Mouse (Mus musculus): Measurements from ENCODE around the gene Ldhb. TPM values are rescaled to one million over a fixed set of nuclear protein-coding genes. Genes with fewer than 3 reads are reported as not detected.

Gene Ldhb
- total RNA-seq, 2 experiments from 2014 or later, result 10.1 TPM; not detected in 1

DNA sequence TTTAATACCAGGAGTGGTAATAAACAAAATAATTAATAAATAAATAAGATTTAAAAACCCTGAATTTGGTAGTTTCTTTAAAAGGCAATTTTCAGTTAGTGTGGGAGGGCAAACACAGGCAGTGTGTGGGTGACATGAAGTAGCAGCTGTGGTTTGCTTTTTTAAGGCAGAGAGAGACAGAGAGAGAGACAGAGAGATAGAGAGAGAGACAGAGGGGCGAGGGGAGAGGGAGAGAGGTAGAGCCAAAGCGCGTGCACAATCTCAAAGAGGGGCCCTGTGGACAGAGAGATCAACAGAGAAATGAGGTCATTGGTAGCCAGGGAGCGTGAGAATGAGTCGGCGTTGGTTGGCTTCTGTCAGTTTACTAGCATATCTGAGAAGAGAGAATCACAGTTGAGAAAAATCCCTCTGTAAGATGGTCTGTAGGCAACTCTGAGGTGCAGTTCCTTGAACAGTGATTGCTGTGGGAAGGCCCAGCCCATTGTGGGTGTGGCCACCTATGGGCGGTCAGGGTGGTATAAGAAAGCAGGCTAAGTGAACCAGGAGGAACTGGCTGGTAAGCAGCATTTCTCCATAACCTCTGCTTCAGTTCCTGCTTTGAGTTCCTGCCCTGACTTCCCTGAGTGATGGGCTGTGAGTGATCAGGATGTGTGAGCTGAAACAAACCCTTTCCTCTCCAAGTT lies 52.3 kb downstream of the Ldhb start:
- no peak for ATAC-seq (replicated peaks; ENCODE audit: low FRiP score, poor library complexity, severe bottlenecking)

GRCm38 (mm10) chr6:142453311-142453710 lies 54.4 kb downstream of the Ldhb start:
- no peak for ATAC-seq (replicated peaks; ENCODE audit: low FRiP score, poor library complexity, severe bottlenecking)

DNA sequence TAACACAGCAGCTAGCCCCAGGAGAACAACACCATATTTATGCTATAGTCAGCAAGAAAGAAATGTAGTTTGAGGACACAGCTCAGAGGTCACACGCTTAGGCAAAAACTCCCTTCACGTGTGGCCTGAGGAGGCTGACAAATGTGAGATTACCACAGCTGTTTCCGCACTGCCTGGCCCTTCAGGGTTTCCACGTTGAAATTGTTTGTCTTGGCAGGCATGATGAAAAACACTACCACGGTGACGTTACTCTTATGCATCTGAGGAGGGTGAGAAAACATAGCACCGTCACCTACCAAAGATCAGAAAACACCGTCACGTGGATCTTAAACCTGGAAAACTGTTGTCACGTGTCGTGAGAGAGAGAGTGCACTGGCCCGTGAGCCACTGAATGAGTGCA lies 56.4 kb downstream of the Ldhb start:
- ATAC-seq (replicated peaks; ENCODE audit: low FRiP score, poor library complexity, severe bottlenecking), result no peak

Other genes starting within 250 kb of the Ldhb start
- gene Iapp, start 209.5 kb downstream of the Ldhb start, total RNA-seq (2015; ENCODE audit: low replicate concordance), result not detected in 2 replicates
- not detected in 2 replicates for gene Iapp, start 209.5 kb downstream of the Ldhb start, total RNA-seq (2017; ENCODE audit: low replicate concordance)
- 1.1 TPM in 1 of 2 replicates, not detected in the other for gene Slco1a5, start 185.0 kb downstream of the Ldhb start, total RNA-seq (2015; ENCODE audit: low replicate concordance)
- gene Slco1a5, start 185.0 kb downstream of the Ldhb start, total RNA-seq (2017; ENCODE audit: low replicate concordance), result 0.26 TPM in 1 of 2 replicates, not detected in the other
- 3.6 and 7.1 TPM in 2 replicates for gene Pyroxd1, start 162.3 kb downstream of the Ldhb start, total RNA-seq (2015; ENCODE audit: low replicate concordance)
- 1.5 and 4.8 TPM in 2 replicates for gene Pyroxd1, start 162.3 kb downstream of the Ldhb start, total RNA-seq (2017; ENCODE audit: low replicate concordance)
- 23.1 and 52.6 TPM in 2 replicates for gene Recql, start 120.9 kb downstream of the Ldhb start, total RNA-seq (2015; ENCODE audit: low replicate concordance)
- gene Recql, start 120.9 kb downstream of the Ldhb start, total RNA-seq (2017; ENCODE audit: low replicate concordance), result 17.1 and 23.3 TPM in 2 replicates
- gene Golt1b, start 120.7 kb downstream of the Ldhb start, total RNA-seq (2015; ENCODE audit: low replicate concordance), result 13.8 and 19.5 TPM in 2 replicates
- gene Golt1b, start 120.7 kb downstream of the Ldhb start, total RNA-seq (2017; ENCODE audit: low replicate concordance), result 19.9 and 30.9 TPM in 2 replicates
- gene Spx, start 94.5 kb downstream of the Ldhb start, total RNA-seq (2015; ENCODE audit: low replicate concordance), result not detected in 2 replicates
- 1.7 TPM in 1 of 2 replicates, not detected in the other for gene Spx, start 94.5 kb downstream of the Ldhb start, total RNA-seq (2017; ENCODE audit: low replicate concordance)
- not detected in 2 replicates for gene Gys2, start 34.8 kb downstream of the Ldhb start, total RNA-seq (2015; ENCODE audit: low replicate concordance)
- not detected in 2 replicates for gene Gys2, start 34.8 kb downstream of the Ldhb start, total RNA-seq (2017; ENCODE audit: low replicate concordance)
- gene Kcnj8, start 63.7 kb upstream of the Ldhb start, total RNA-seq (2015; ENCODE audit: low replicate concordance), result not detected in 2 replicates
- gene Kcnj8, start 63.7 kb upstream of the Ldhb start, total RNA-seq (2017; ENCODE audit: low replicate concordance), result not detected in 2 replicates
- 0.36 TPM in 1 of 2 replicates, not detected in the other for gene Abcc9, start 194.4 kb upstream of the Ldhb start, total RNA-seq (2015; ENCODE audit: low replicate concordance)
- gene Abcc9, start 194.4 kb upstream of the Ldhb start, total RNA-seq (2017; ENCODE audit: low replicate concordance), result 0.26 TPM in 1 of 2 replicates, not detected in the other
- 226 TPM in 2 replicates for gene Cmas, start 248.7 kb upstream of the Ldhb start, total RNA-seq (2015; ENCODE audit: low replicate concordance)
- 141 and 188 TPM in 2 replicates for gene Cmas, start 248.7 kb upstream of the Ldhb start, total RNA-seq (2017; ENCODE audit: low replicate concordance)

Measured in erythroid progenitor cell, adult 5-6 weeks (primary cell).